Mouse (Mus musculus): ENCODE data around the gene Podnl1.
A peak's percentile ranks its signal among the peaks of the same experiment; 100 is the strongest.

The Podnl1 gene

GRCm38 (mm10) chr8:84127202-84127901, 1.6 kb downstream of the Podnl1 start:
- DNase-seq (ENCODE audit: low read depth, low spot score): no peak

- no peak for DNase-seq (ENCODE audit: low read depth, low spot score)
These were observed 2.5 kb downstream of the Podnl1 start for GRCm38 (mm10) chr8:84128277-84128676.

DNA sequence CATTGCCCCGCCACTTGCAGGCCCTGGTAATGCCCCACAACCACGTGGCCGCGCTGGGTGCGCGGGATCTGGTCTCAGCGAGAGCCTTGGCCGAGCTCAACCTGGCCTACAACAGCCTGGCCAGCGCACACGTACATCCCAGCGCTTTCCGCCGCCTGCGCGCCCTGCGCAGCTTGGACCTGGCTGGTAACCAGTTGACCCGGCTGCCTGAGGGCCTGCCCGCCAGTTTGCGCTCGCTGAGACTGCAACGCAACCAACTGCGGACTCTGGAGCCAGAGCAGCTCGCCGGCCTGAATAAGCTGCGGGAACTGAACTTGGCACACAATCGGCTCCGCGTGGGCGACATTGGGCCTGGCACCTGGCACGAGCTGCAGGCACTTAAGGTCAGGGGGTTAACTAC, 5.0 kb downstream of the Podnl1 start:
- no peak for DNase-seq (ENCODE audit: low read depth, low spot score)

DNA sequence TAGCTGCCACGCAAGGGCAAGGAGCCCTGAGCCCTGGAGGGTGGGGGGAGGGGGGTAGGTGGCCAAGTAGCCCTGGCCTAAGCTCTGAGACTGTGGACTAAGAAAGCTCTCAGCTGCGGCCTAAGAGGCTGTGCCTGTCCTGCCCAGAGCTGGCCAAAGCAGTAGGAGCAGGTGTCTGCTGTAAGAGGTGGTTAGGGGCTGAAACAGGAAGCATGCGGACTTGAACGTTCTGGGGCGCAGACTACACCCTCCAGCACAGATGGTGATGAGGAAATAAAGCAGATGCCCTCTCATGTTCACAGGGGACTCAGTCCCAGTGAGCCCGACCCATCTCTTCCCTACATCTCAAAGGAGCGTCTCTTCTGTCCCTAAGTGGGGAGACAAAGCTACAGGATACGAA, 6.4 kb downstream of the Podnl1 start:
- no peak for DNase-seq (ENCODE audit: low read depth, low spot score)

- no peak for DNase-seq (ENCODE audit: low read depth, low spot score)
These were observed 12.1 kb downstream of the Podnl1 start for GRCm38 (mm10) chr8:84137848-84138247.

GRCm38 (mm10) chr8:84140838-84141237, 15.0 kb downstream of the Podnl1 start:
- no peak for DNase-seq (ENCODE audit: low read depth, low spot score)

DNA sequence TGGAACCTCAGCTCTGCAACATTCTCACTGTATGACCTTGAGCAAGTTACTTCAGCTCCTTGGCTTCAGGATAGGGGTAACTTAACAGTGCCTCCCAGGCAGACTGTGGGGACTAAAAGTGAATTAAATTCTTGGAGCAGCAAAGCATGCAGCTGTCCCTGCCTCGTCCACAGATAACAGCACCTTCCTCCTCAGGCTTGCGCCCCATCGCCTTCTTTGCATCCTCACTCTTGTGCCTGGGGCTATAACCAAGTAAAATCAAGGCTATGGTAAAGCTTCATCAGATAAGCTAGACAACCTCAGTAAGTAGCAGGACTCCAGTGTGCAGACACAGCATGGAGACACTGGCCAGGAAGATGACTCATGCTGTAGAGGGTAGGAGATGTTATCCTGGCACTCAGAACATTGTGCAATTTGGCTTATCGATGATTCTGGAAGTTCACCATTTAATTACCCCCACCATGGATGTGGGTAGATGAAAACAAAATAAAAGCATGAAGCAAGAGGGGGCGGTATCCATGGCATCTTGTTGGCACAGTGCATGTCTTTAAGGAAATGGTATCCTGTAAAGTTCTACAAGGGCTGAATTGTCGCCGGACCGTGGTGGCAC, 19.0 kb downstream of the Podnl1 start:
- no peak for DNase-seq (ENCODE audit: low read depth, low spot score)

GRCm38 (mm10) chr8:84147324-84147766, 21.6 kb downstream of the Podnl1 start:
- no peak for DNase-seq (ENCODE audit: low read depth, low spot score)

DNA sequence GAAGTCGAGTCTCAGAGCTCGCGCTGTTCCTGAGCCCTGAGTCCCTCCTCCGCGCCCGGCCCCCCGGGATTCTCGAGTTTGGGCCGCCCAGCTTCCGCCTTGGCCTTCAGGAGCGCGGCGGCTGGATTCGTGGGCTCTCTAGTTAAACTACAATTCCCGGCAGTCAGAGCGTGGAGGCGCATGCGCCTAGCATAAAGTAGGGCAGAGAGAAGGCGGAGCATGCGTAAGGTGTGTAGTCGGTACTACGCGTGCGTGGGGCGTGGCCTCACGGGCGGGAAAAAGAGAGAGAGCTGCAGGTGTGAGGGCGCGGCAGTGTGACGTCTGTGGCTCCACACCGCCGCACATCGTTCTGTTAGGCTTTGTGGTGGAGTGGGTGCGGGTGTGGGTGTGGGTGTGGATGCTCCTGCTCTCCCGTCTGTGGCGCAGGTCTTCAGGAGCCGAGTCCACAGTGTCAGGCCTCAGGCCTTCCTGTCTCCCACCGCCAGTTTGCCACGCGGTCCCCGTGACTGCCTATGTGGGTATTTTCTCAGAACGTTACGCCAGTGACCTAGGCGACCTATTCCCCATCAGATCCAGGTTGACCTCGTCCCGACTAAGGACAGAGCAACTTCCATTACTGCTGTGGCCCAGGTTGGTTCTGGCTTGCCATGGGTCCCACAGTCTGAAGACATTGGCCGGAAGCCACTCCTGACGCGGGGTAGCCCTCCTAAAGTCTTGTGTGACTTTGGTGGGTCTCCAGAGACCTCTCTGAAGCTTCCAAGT, 22.2 kb downstream of the Podnl1 start, which contains the start of the genes Cc2d1a and 4930432K21Rik:
Gene Cc2d1a (minus strand): TSS at position 168 of the 762 bp plus-strand sequence.
Gene 4930432K21Rik (plus strand): TSS at position 257 of the 762 bp plus-strand sequence.
- peak; percentile 97 for DNase-seq (ENCODE audit: low read depth, low spot score)

DNA sequence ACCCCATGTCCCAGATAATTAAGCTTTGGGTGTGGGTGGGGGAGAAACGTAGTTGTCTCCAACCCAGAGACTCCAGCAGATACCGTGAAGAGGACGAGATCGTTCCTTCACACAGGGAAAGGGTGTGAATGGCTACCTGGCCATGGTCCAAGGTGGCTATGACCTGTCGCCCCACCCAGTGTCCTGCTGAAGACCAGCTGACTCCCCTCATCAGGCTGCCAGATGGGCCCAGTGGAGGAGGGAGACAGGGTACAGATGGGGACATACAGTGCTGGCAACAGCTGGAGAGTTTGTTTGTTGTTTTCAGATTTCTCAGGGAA, 22.7 kb downstream of the Podnl1 start:
- DNase-seq (ENCODE audit: low read depth, low spot score): no peak

DNA sequence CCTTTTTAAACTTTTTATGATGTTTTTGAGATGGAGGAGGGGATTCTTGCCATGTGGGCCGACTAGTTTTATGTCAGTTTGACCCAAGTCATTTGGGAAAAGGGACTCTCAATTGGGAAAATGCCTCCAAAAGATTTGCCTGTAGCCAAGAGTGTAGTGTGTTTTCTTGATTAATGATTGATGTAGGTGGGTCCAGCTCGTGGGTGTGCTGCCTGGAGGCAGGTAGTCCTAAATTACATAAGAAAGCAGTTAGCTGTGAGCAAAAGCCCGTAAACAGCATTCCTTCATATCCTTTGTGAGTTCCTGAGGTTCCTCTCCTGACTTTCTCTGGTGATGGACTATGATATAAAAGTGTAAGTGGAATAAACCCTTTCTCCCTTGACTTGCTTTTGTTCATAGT, 23.4 kb downstream of the Podnl1 start:
- no peak for DNase-seq (ENCODE audit: low read depth, low spot score)

DNA sequence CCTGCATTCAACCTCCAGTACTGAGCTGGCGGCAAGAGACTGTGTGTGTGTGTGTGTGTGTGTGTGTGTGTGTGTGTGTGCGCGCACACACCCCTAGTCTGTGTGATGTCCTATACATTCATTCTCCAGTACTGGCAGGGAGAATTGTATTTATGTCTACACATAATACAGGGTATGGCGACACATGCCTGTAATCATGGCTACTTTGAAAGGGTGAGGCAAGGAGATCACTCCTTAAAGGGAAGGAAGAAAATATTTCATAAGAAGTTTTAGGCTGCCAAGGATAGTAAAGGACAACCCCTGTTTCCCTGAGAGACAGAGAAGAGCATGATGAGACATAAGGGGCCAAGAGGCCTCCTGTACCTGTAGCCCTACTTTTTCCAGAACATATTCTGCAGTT, 31.8 kb downstream of the Podnl1 start:
- no peak for DNase-seq (ENCODE audit: low read depth, low spot score)

DNA sequence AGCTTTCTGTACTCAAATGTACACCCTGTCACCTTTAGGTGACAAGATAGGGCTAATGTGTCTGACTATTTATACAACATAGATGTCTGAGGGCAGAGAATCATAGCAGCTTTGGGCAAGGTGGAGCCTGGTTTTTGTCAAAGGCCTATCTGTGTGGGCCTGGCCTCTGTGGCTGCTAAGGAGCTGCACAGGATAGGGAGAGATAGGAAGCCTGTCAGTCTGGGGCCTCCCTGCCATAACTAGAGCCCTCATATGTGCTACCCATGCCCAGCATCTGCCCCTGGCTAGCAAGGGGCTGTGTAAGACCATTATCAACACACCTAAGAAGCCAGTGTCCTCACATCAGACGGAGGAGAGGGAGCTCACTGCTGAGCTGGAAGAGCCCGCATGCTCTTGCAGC, 41.9 kb downstream of the Podnl1 start:
- no peak for DNase-seq (ENCODE audit: low read depth, low spot score)

DNA sequence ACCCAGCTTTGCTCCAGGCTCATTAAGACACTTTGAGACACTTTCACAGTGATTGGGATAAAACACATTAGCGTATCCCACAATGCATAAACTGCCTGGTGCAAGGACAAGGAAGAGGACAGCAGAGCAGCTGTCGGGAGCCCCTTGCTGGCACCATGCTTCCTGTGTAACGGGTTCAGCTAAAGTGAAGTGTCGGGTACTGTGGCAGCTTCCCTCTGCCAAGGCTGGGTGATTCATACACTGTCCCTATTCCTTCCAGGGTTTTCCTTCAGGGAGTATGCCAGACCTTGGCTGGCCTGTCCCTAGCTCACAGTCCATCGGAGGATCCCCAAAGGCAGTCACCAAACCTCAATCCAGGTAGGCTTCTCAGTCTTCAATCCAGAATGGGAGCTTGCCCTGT, 44.3 kb downstream of the Podnl1 start:
- DNase-seq (ENCODE audit: low read depth, low spot score): no peak

- no peak for DNase-seq (ENCODE audit: low read depth, low spot score)
These were observed 48.1 kb downstream of the Podnl1 start for GRCm38 (mm10) chr8:84173861-84174260.

- no peak for DNase-seq (ENCODE audit: low read depth, low spot score)
These were observed 50.8 kb downstream of the Podnl1 start for GRCm38 (mm10) chr8:84176560-84176959.

DNA sequence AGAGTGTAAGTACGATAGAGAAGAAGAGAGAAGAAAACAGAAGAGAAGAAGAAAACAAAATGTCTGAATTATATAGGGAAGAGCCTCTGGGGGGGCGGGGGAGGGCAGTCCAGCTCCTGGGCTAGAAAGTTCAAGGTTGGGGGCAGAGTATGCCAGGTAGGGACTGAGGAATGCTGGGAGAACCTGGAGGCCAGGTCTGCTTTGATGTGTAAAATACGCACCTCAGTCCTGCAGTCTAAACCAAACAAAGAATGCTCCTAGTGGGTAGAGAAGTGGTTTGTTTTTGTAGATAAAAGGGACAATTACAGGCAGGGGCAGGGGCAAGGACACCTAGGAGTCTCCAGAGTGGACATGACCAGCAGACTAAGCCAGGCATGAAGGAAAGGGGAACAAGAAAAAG, 51.6 kb downstream of the Podnl1 start:
- DNase-seq (ENCODE audit: low read depth, low spot score): no peak

- no peak for DNase-seq (ENCODE audit: low read depth, low spot score)
These were observed 52.8 kb downstream of the Podnl1 start for GRCm38 (mm10) chr8:84178592-84178991.

DNA sequence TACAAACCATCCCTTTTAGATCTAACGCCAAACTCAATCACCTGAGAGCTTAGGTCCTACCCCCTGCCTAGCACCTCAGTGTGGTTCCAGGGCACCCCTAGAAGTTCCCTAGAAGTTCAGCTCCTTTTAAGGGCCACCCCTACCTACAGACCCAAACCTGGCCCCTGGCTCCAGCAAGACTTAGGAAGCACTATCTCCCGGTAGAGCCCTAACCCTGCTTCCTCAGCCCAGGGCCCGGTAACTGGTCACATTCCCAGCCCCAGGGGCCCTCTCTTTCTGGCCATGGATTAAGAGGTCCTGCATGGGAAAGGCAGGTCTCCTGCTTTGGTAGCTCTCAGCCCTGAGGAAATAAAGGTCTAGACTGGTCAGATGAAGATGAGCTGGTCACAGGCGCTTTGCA, 54.2 kb downstream of the Podnl1 start:
- no peak for DNase-seq (ENCODE audit: low read depth, low spot score)

DNA sequence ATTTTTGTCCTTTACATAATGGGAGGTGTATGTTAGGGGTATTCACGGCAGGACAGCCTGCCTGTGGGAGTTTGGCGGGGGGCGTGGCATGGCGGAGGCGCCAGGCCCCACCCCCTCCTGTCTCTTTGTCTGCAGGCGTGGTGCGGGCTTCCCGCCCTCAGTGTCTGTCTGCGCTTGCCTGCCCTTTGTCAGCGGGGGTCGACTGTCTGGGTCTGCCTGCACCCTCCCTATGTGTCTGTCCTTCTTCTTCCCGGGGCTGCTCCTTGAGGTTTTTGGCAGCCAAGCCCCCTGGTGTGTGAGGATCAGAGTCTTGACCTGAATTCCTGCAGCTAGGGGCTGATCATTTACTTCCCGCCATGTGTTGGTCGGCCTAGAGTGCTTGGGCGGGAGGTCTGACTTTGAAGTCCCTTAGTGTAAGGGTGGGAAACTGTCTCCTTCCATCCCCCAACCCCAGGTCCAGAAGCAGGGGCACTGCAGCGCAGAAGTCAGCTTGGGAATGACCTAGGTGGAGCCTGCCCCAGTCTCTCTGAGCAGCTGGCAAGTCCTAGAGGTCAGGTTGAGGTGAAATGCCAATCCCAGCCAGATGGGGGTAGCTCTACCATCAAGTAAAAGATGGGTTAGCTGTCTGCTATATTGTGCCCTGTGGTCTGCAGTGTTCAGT, 54.9 kb downstream of the Podnl1 start:
- no peak for DNase-seq (ENCODE audit: low read depth, low spot score)
